Mouse (Mus musculus) cerebellum, adult 11 months (tissue): ENCODE data around the gene Armh1.

Source experiments
- DNase-seq: peaks from one replicate; pipeline ENCODE4 v3.0.0; 2022

The Armh1 gene

GRCm38 (mm10) chr4:117251801-117252316, at the start of gene Armh1, which contains the start of gene Tmem53:
Gene Armh1 (minus strand): TSS chr4:117252125.
Gene Tmem53 (plus strand): TSS chr4:117251951.
- DNase-seq = peak; percentile 58

DNA sequence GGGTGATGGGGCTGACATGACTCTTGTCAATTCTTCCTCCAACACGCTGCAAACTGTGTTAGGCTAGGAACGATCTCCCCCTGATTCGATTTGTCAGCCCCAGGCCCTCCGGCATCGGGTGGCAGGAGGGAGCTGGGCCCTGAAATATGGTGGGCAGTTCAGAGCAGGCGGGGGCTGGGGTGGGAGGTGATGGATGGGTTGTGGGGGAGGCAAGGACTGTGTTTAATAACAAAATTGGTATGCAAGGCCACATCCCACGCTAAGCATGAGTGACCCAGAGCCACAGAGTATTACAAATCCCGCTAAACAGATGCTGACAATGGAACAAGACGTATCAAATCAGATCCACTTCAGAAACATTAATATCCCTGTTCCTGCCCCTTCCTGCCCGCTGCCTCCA, 48.0 kb upstream of the Armh1 start:
- DNase-seq = no peak

DNA sequence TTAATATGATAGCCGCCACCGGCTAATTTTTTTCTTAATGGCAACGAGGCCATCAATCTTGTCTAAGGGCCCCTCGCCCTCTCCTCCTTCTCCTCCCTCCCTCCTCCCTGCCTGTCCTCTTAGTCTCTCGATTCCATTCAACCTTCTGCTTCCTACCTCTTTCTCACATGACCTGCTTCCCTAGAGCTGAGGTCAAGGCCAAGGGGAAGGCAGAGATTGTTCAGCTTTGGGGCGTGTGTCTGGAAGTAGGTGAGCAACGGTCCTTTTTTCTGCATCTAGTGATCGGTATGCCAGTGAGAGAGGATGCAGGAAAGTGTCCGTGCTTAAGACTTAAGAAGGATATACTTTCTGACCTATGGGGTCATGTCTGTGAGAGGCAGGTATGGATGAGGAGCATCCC, 45.9 kb upstream of the Armh1 start:
- DNase-seq = no peak

- DNase-seq = no peak
Observed at GRCm38 (mm10) chr4:117296849-117297593, 45.1 kb upstream of the Armh1 start.

DNA sequence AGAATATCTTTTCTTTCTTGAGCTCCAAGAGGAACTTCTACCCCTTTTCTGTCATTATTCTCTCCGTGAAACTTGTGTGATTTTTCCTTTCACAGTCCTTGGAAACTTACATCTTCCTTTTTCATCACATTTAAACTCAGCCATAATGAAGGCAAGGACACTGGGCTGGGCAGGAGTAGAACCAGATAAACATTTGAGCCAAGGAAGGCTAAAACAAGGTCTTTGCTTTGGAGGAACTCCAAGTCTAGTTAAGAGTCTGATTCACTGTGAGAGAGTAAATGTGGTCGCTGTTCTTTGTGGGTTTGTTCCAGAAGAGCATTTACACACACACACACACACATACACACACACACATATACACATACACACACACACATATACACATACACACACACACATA, 39.8 kb upstream of the Armh1 start:
- DNase-seq = no peak

DNA sequence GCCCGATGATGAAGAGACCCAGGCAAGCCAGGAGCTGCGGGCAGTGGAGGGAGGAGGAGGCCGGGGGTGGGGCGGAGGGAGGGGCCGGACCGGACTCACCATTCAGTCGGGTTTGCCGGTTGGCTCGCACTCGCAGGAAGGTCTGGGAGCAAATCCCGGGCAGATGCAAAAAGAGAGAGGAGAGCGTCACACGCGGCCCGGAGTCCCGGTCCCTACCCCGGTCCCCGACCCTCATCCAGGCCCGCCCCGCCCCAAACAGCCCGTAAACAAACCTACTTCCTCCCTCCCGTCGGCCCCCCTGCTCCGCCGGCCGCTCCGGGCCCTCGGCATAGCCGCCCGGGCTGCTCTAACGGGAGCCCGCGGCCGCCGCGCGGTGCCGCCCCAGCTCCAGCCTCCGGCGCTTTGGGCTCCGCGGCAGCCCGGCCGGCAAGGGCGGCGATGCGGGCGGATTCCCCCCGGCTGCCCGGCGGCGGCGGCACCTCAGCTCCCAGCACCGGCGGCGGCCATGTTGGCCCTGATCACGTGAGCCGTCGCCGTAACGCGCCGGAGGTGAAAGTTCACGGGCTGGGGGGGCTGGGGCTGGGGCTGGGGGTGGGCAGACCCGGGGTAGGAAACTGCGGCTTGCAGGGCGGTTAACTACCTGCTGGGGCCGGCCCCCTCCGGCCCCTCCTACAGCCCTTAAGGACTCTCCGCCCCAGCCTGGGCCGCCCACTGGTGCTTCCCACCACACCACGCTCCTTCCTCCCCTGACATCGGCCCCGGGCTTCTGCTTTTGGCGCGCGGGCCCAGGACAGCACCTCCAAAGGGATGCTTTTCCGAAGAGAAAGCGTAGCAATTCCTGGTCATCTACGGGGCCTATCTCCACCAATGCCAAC, 37.2 kb upstream of the Armh1 start:
- peak; percentile 65 for DNase-seq

DNA sequence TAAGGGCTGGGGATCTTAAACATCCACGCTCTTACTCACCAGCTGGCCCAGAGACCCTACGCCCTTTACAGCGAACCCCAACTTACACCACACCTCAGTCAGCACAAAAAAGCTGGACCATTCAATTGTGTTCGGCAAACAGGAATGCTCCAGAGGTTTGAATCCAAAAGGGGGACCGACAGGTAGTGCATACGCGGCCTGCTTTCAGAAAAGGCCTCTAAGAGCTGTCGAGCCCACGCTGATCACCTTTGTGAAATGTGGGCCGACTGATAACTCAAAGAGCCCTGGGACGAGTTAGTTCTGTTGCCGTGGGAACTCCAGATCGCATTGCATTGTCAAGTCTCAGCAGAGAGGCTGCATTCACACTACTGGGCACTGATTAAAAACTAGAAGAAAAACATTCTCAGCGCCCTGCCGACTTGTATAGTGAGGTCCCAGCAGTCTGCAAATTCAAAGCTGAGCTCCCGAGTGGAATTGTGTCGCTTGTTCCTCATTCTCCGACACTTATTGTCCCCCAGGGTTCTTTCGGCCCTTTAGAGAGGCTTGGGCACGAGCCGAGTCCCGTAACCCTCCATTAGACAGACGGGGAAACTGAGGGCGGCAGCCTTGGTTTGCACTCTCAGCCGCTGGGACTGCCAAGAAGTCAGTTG, 36.5 kb upstream of the Armh1 start:
- no peak for DNase-seq

DNA sequence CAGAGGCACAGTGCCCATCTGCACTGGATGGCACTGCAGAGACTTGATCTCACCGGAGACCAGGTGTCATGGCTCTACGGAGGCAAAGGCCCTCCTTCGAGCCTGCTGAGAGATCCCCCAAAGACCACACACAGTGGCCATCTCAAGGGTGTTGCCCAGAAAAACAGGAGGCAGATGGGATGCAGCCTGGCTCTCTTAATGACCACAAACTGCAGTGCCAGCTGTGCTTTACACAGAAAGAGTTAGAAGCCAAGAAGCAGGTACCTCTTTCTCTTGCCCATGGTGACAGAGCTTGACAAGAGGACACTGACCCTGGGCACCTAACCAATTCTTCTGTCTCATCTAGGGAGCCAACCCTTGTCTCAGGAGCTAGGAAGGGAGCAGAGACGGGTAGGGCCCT, 32.4 kb upstream of the Armh1 start:
- DNase-seq = no peak

GRCm38 (mm10) chr4:117283271-117284191, 31.6 kb upstream of the Armh1 start:
- DNase-seq = no peak

- no peak for DNase-seq
Observed at GRCm38 (mm10) chr4:117281090-117281845, 29.3 kb upstream of the Armh1 start.

- no peak for DNase-seq
Observed at GRCm38 (mm10) chr4:117280397-117280930, 28.5 kb upstream of the Armh1 start.

DNA sequence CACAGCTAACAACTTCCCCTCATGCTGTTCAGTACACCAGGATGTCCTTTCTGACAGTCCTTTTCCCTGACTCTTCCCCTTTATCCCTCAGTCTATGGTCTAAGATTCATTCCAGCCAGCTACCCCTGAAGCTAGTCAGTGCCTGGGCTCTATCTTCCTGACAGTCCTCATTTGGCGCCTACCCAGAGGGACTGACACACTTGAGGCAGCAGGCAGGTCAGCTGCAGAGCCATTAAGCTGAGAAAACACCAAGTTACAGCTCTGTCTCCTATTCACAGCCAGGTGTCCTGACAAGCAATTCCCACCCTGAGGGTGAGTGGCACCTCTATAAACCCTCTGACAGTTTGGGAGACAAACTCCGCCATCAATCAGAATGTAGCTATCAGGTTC, 27.3 kb upstream of the Armh1 start:
- DNase-seq = no peak

DNA sequence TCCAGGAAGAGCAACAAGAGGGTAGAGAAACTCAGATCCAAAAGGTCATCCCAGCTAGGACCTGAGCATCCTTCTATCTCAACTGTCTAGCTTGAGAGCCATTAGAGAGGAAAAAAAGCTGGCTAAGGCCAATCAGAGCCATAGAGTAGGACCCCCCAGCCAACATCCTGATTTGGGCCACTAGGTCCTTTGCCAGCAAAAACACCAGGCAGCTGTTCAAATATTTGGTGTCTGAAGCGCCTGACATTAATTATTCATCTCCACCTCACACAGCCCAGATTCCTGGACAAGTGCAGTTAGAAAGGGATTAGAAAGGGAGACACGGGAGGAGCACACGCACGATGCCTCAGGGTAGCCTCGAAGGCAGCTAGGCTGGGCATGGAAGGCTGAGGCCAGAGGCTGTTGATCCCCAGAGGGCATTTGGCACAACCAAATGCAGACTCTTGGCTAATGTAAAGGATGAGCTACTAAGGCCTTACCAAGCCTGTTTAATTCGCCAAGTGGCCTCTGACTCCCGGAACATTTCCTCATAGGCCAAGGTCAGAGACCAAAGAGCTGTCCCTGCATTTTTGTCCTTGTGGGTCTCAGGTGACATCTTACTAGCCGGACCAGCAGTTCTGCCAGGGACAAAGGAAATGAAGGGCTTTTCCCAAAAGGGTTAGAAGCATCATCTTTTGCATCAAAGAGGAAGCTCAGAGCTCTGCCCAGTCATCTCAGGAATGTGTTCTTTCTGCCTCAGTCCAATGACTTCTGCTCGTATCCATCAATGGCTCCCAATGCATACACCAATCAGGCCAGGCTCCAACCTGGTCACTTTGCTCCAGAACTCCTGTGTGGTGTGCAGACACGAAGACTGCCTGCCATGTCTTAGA, 26.7 kb upstream of the Armh1 start:
- no peak for DNase-seq

DNA sequence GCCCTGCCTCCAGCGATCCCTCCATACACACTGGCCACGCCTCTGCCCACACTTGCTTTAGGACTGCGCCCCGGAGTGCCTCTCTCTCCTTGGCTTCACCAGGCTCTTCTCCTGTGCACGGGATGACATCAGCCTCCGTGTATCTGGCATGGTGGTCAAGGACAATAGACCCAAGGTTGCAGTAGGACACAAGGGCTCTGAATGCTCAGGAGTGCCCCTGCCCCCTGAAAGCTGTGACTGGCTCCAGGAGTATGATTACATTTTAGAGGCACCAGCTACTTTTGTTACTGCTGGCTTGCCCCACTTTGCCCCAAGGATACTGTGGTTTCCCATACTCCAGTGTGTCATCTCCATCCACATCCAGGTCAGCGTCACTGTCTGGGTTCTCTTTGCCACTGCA, 25.8 kb upstream of the Armh1 start:
- no peak for DNase-seq

DNA sequence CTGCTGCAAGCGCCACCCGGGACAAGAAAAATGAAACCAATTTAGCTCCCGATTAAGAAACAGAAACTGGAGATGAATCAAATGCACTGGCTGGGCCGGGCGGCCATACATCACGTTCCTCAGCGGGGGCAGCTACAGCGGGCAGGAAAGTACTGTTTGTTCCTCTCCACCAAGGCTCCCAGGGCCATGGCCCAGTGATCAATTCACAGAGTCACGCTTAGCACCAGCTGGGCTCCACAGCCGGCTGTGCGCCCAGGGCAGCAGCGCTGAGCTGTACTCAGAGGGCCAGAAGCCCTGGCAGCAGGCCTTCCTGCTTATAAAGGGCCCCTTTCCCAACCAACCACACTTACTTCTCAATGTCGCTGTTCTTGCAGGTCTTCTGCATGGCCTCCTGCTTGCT, 25.1 kb upstream of the Armh1 start:
- DNase-seq = no peak

GRCm38 (mm10) chr4:117276281-117276711, 24.4 kb upstream of the Armh1 start:
- no peak for DNase-seq

DNA sequence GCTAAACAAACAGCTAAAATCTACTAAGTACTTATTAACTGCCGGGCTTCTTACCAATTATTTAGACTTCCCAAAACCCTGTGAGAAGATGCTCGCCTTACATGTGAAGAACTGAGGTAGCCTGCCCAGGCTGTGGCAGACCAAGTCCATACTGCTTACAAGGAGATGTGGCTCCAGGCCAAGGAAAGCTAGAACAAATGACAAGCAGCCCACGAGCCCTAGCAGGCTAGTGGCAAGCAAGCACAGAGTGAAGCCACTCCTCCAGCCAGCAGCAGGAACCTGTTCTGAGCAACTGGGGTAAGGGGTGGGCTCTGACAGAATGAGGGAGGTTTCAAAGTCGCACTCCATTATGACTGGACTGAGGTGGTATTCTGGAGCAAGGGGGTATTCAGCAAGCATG, 22.8 kb upstream of the Armh1 start:
- no peak for DNase-seq

DNA sequence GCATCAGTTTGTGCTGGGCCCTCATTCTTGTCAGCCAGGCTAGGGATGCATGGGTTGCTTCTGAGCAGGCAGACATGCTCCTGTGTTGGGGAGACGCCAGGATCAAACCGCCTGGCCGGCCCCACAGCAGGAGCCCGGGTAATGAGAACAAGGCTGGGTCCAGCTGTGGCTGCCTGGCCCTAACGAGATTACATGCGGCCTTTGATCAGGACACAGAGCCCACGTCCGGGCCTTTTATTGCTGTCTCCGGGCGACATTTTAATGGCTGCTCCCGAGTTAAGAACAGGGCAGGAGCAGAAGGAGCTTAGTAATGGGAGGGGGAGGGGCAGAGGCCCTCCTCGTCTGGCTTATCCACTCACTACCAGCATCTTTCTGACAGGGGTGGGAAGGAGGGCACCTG, 20.5 kb upstream of the Armh1 start:
- no peak for DNase-seq

DNA sequence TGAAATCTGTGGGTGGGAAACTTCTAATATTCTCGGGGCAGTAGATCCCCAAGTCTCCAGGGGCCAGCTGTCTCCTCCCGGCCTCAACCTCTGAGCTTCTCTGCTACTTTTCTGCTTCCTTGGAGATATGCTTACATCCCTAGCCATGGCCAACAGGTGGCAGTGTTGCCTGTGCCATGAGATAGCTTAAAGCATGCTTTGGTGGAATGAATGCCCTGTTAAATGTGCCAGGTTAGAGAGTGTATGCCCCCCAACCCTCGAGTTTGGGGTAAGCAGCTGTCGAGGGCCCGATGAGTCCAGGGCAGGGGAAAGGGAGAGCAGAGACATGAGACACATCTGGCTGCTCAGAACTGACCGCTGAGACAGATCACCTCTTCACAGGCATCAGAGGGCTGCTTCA, 18.4 kb upstream of the Armh1 start:
- peak; percentile 42 for DNase-seq

DNA sequence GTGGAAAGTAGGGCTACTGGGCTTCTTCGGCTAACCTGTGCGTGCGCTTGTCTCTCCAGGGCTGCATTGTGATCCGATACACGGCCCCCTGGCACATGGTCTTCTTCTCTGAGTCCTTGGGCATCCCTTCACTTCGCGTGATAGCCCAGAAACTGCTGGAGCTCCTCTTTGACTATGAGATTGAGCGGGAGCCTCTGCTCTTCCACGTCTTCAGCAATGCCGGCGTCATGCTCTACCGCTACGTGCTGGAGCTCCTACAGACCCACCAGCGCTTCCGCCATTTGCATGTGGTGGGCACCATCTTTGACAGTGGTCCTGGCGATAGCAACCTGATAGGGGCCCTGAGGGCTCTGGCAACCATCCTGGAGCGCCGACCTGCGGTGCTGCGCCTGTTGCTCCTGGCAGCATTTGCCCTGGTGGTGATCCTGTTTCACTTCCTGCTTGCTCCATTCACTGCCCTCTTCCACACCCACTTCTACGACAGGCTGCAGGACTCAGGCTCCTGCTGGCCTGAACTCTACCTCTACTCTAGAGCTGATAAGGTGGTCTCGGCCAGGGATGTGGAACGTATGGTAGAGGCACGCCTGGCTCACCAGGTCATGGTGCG, 16.0 kb upstream of the Armh1 start:
- no peak for DNase-seq
